Mouse (Mus musculus) bone marrow macrophage, adult 2 months (primary cell): ENCODE measurements around the gene Srprb. TPM values are rescaled to one million over a fixed set of nuclear protein-coding genes. Genes with fewer than 3 reads are reported as not detected.
"Not testable (repeated sequence)": the region's sequence is repeated elsewhere in the genome, so short reads cannot be mapped to it uniquely, and the experiment has no call there.

Experiments used
- H3K27ac ChIP-seq: 2 replicates; pipeline ENCODE4 v1.5.1; 2012; ENCODE audit warnings: low read depth, low read length; ENCODE audit not compliant: insufficient read depth
- H3K4me1 ChIP-seq: 2 replicates; pipeline ENCODE4 v1.6.1; 2012; ENCODE audit warnings: low read length; ENCODE audit not compliant: control insufficient read depth, insufficient read depth
- H3K4me3 ChIP-seq: 2 replicates; pipeline ENCODE4 v1.5.1; 2012; ENCODE audit warnings: mild to moderate bottlenecking, low read length, moderate library complexity; ENCODE audit not compliant: insufficient read depth
- CTCF ChIP-seq: IDR thresholded peaks from 2 replicates; pipeline ENCODE4 v1.5.1; 2012; ENCODE audit warnings: low read depth, mild to moderate bottlenecking, low read length, moderate library complexity
- POLR2A ChIP-seq: IDR thresholded peaks from 2 replicates; pipeline ENCODE4 v1.6.1; 2012; ENCODE audit warnings: mild to moderate bottlenecking, low read depth, low read length, borderline replicate concordance
- polyA plus RNA-seq: library from polyadenylated mRNA; stranded (reverse); fragments of >200 nt; gene quantifications from 2 replicates; pipeline ENCODE4 v1.2.4, GENCODE M21; 2012; ENCODE audit not compliant: missing spikeins, insufficient read depth, insufficient read length

Gene Srprb
- polyA plus RNA-seq, 1 experiment: 17.7 TPM

DNA sequence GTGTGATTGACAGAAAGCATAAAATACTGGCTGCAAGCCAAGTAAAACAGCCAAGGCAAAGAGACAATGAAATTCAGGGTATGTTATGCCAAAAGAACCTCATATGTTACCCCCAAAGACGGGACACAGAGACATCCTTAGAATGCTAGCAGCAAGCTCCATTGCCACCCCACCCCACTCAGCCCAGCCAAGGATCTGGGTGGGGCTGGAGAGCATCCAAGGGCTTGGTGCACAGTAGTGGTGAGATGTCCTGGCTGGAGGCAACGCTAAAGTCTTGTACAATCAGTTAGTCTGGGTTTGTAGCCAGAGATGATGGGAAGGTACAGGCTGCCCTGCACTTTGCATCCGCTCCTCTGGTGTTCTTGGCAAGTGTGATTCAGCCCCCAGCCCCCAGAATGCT, 21.6 kb downstream of the Srprb start:
- Histone ChIP-seq H3K27ac (no peak overlapping the region), H3K4me1 (peaks cover 10% of the 10 kb centered on the region), H3K4me3 (no peak overlapping the region)
- TF ChIP-seq CTCF (no peak), POLR2A (no peak)

DNA sequence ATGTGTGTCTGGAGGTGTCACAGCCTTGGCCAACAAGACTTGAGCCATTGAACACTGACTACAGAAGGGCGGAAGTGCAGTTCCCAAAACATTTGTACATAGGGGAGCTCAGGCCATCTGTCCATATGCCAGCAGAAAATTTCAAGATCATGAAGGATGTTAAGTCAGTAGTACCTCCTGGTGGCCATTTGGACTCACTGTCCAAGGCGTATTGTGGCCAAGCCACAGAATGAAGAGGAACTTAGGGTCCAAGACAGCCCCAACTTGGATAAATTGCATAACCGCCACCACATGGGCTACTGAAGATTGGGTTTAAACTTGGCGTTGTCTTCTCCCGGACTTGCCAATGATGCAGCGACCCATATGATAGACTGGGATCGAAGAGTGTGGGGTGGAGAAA, 26.2 kb downstream of the Srprb start:
- TF ChIP-seq POLR2A (no peak), CTCF (no peak)
- no peak overlapping the region for H3K4me3 ChIP-seq
- H3K4me1 ChIP-seq: no peaks in the 10 kb centered on the region
- no peak overlapping the region for H3K27ac ChIP-seq

DNA sequence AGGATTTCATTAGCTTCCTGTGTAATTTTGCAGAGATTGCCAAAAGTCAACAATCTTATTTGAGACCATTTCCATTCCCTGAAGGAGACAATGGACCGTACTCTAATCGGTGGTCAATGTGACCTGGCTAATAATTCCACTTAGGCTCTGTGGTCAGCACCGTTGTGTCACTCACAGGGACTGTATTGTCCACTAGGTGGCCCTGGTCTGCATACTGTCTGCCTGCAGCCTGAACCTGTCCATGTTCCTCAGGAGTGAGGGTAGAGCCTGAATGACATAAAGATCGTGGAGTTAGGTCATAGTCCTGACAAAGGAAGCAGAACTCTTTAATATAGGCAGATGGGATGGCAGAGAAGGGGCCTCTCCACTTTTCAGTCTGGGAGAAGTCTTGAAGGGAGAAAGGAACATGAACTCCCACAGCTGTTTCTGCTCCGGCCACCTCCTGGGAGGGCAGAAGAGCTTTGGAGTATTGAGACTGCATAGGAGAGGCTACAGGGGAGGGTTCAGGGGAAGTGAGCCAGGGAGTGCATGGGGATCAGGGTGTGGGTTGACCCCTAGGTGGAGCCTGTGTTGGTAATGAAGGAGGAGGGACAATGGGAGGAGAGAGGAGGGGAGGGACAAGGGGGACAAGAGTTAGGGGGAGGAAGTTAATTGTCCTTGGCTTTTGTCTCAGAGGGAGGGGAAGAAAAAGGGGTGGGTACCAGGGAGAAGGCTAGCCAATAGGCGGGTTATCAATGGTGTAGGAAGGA, 27.0 kb downstream of the Srprb start:
- no peaks in the 10 kb centered on the region for H3K4me1 ChIP-seq
- no peak overlapping the region for H3K4me3 ChIP-seq
- no peak overlapping the region for H3K27ac ChIP-seq
- TF ChIP-seq POLR2A (no peak), CTCF (no peak)

DNA sequence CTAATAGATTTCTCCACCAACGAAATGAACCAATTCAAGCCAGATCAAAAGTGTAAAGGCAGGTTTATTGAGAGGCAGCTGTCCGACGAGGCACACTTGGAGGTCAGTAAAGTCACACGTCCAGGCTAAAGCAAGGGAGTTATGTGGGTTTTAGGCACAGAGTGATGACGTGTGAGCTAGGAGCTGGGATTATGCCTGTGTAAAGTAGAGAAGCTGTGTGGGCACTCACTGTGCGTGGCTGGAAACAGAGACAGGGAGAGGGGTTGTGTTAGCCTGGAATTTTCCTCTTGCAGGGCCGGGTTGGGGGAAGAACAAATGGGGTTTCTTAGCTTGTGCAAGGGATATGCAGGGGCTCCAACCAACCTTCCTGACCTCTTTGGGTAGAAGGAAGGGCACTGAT, 33.2 kb downstream of the Srprb start:
- no peak overlapping the region for H3K27ac ChIP-seq
- no peak overlapping the region for H3K4me3 ChIP-seq
- TF ChIP-seq POLR2A: no peak
- TF ChIP-seq CTCF: no peak
- H3K4me1 ChIP-seq: no peaks in the 10 kb centered on the region

DNA sequence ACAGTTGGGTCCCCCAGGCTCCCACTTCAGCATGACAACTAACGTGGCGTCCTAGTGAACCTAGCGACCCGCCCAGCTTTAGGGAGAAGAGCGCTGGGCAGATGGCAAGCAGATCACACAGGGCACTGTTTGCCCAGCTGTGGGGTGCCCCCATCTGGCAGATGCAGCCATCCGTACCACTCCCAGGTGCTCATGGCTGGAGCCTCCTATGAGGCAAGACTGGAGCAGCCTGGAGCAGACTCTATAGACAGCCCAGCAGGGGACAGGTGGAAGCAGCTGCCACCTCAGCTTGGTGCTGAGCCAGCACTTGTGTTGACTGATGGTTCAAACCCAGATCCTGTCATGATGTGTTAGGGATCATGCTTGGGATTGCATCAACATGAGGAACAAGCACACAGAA, 33.9 kb downstream of the Srprb start:
- no peaks in the 10 kb centered on the region for H3K4me1 ChIP-seq

DNA sequence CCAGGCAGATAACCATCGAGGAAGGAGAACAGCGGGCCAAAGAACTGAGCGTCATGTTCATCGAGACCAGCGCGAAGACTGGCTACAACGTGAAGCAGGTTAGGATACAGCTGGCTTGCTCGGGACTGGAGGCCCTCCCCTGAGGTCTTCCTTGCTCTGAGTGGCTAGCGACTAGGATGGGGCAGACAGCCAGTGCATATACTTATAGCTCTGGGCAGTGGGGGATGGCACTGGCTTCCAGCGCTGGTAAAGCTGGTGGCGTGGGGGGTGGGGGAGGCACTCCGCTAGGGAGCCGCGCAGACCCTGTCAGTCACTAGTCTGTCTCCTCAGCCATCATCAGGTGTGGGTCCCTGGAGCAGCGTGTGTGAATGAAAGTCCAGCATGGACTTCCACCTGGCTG, 38.1 kb downstream of the Srprb start:
- Histone ChIP-seq H3K4me1 (no peaks in the 10 kb centered on the region), H3K27ac (no peak overlapping the region), H3K4me3 (no peak overlapping the region)
- TF ChIP-seq POLR2A (no peak), CTCF (no peak)

More for the DNA sequence above, 33.9 kb downstream of the Srprb start:
- no peak for TF ChIP-seq POLR2A
- no peak for TF ChIP-seq CTCF
- no peak overlapping the region for H3K27ac ChIP-seq
- no peak overlapping the region for H3K4me3 ChIP-seq

DNA sequence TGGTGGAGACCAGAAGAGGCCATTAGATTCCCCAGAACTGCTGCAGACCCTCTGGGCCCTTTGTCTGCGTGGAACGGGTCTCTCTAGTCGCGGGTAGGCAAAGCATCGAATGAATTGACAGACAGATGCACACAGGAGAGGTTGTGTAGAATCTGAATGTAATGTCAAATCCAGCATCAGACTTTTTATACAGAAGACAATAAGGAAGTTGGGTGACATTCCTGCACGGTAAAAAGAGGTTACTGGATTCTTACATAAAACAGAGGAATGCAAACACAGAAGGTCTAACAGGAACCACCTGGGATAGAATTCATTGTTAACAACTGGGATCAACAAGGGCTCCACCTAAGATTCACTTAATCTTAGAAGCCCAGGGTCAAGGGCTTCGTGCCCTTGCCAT, 46.8 kb downstream of the Srprb start:
- not testable (repeated sequence) for H3K4me3 ChIP-seq, H3K4me1 ChIP-seq, H3K27ac ChIP-seq

DNA sequence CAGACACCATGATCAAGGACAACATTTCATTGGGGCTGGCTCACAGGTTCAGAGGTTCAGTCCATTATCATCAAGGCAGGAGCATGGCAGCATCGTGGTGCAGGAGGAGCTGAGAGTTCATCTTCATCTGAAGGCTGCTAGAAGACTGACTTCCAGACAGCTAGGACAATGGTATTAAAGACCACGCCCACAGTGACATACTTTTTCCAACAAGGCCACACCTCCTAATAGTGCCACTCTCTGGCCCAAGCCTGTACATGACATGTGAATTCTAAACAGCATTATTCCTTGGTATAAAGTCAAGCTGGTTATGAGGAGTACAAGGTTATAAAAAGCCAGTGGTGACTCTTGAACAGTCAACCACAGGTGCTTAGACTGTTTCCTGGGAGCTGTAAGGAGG, 47.4 kb downstream of the Srprb start:
- TF ChIP-seq CTCF (no peak), POLR2A (no peak)
- H3K27ac ChIP-seq: no peak overlapping the region
- H3K4me1 ChIP-seq: peaks cover 5% of the 10 kb centered on the region
- no peak overlapping the region for H3K4me3 ChIP-seq

DNA sequence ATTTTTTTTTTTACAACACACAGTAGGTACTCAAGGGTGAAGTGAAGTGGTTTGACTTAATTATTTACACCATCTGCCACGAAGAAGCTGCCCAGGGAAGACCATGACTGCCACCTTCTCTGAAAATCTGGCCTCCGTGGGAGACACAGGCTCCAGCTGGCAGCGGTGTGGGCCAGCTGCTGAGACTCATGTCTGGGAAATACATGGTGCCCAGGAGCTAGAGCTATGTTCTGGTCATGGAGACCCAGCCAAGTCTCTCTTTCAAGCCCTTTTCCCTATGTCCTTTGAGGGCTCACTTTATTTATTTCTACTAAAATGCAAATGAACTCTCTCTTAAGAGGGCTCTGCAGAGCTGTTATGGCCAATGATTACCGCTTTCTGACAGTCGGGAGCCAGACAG, 48.7 kb downstream of the Srprb start:
- TF ChIP-seq CTCF: no peak
- Histone ChIP-seq H3K4me1 (peaks cover 16% of the 10 kb centered on the region), H3K27ac (no peak overlapping the region), H3K4me3 (no peak overlapping the region)

DNA sequence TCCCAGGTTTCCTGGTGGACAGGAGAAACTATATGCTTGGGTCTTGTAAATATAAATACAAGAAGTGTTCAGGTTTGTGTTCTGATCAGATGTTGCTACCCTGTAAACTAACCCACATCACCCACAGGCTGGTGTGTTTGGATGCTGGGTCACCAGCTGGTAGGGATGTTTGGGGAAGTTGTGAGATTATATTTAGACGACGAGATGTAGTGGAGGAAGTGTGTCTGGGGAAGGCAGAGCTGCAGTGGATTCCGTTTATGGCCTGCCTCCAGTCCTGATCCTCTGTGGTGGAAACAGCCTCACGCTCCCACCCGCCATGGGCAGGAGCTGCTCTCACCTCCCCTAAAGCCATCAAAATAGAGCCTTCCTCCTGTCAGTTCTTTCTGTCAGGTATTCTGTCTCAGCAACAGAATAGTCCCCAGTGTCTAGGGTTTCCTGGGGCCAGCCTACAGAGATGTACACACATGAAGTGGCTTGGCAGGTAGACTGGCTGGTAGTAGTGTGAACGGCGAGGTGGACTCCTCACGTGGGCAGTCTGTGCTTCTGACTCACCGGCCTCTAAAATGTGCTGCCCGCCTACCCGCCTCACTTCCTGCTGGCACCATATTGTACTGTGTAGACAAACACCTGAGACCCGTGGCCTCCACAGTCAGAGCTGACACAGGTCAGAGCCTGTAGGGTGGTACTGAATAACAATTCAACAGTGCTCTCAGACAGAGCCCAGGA, 52.7 kb downstream of the Srprb start:
- H3K4me1 ChIP-seq: peaks cover 23% of the 10 kb centered on the region
- no peak overlapping the region for H3K4me3 ChIP-seq
- TF ChIP-seq POLR2A: no peak
- TF ChIP-seq CTCF: no peak
- H3K27ac ChIP-seq: peak overlapping the region; percentile 59

DNA sequence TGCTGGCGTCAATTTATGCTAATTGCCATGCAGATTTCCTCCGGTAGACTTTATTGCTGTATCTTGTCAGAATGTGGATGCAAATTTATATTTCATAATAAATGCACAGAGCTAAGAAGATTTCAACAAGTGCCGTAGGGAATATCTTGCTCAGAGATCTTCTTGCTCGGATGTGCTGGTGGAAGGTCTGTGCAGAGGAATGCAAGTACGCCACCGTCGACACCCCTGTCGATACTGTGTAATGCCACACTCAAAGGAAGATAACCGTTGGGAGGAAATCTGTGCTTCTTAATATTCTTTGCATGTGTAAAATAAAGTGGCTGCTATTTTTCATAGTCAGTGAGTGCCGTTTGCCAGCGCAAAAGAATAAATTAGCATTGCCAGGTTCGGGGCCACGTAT, 54.8 kb downstream of the Srprb start:
- Histone ChIP-seq H3K27ac (no peak overlapping the region), H3K4me1 (peaks cover 23% of the 10 kb centered on the region), H3K4me3 (no peak overlapping the region)
- no peak for TF ChIP-seq CTCF
- no peak for TF ChIP-seq POLR2A
